Mouse (Mus musculus): Measurements from ENCODE around the gene P2ry2.

P2ry2 gene

GRCm38 (mm10) chr7:100984452-100985395 is 27.9 kb downstream of the P2ry2 start:
- no peak for DNase-seq (ENCODE audit: low spot score)

- DNase-seq (ENCODE audit: low spot score) = peak; percentile 73
Measured at GRCm38 (mm10) chr7:100979175-100979574, 33.5 kb downstream of the P2ry2 start.

GRCm38 (mm10) chr7:100978171-100978570 is 34.5 kb downstream of the P2ry2 start:
- no peak for DNase-seq (ENCODE audit: low spot score)

- no peak for DNase-seq (ENCODE audit: low spot score)
Measured at GRCm38 (mm10) chr7:100974135-100974903, 38.3 kb downstream of the P2ry2 start, which contains the start of gene P2ry6. Gene P2ry6 (minus strand): TSS chr7:100974649.

- no peak for DNase-seq (ENCODE audit: low spot score)
Measured at GRCm38 (mm10) chr7:100972875-100973274, 39.8 kb downstream of the P2ry2 start.

GRCm38 (mm10) chr7:100968874-100969659 is 43.6 kb downstream of the P2ry2 start:
- DNase-seq (ENCODE audit: low spot score) = no peak

- DNase-seq (ENCODE audit: low spot score) = no peak
Measured at GRCm38 (mm10) chr7:100968376-100968775, 44.3 kb downstream of the P2ry2 start.

- DNase-seq (ENCODE audit: low spot score) = no peak
Measured at GRCm38 (mm10) chr7:100967850-100968249, 44.8 kb downstream of the P2ry2 start.

GRCm38 (mm10) chr7:100966014-100966413 is 46.7 kb downstream of the P2ry2 start:
- DNase-seq (ENCODE audit: low spot score) = no peak

- DNase-seq (ENCODE audit: low spot score) = no peak
Measured at GRCm38 (mm10) chr7:100965079-100965478, 47.6 kb downstream of the P2ry2 start.

GRCm38 (mm10) chr7:100964242-100964641 is 48.4 kb downstream of the P2ry2 start:
- DNase-seq (ENCODE audit: low spot score) = no peak

GRCm38 (mm10) chr7:100963381-100963780 is 49.3 kb downstream of the P2ry2 start:
- DNase-seq (ENCODE audit: low spot score) = no peak

GRCm38 (mm10) chr7:100961146-100961545 is 51.5 kb downstream of the P2ry2 start:
- DNase-seq (ENCODE audit: low spot score) = no peak

GRCm38 (mm10) chr7:100960462-100960861 is 52.2 kb downstream of the P2ry2 start:
- DNase-seq (ENCODE audit: low spot score) = no peak

- no peak for DNase-seq (ENCODE audit: low spot score)
Measured at GRCm38 (mm10) chr7:100958426-100958825, 54.2 kb downstream of the P2ry2 start.

- no peak for DNase-seq (ENCODE audit: low spot score)
Measured at GRCm38 (mm10) chr7:100952686-100953085, 60.0 kb downstream of the P2ry2 start.

GRCm38 (mm10) chr7:100951903-100952302 is 60.8 kb downstream of the P2ry2 start:
- no peak for DNase-seq (ENCODE audit: low spot score)

GRCm38 (mm10) chr7:100950481-100951010 is 62.1 kb downstream of the P2ry2 start:
- DNase-seq (ENCODE audit: low spot score) = no peak

- no peak for DNase-seq (ENCODE audit: low spot score)
Measured at GRCm38 (mm10) chr7:100950031-100950430, 62.6 kb downstream of the P2ry2 start.
